Comparison of ENCODE assay signal across 10 mouse cellular contexts in the genomic region with DNA sequence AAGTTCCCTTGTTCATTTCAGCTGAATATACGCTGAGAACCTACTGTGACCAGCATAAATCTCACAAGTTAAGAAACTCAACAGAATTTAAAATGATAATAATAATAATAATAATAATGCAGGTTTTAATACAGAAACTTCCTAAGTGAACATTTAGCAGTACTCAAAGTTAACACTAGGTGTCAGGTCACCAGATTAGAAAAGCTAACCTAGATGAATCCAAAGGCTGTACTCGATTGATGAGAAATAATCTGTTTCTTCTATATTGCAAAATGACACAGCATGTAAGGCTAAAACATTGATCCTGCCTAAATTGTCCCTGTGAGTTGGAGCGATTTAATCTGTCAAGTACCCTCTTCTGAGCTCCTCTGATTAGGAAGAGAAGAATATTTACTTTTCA. TPM values are rescaled to one million over a fixed set of nuclear protein-coding genes. Genes with fewer than 3 reads are reported as not detected.
DNase-seq lines count a peak whose midpoint lies in the region; ATAC-seq and TF ChIP-seq lines count a peak whose summit lies in the region.
"Had no signal": no experiment of that assay in that cellular context is flagged by ENCODE, and none has a peak within 500 bp of the region (broad histone marks: within the 10 kb centered on the region; RNA-seq: fewer than 3 reads in every experiment).

No protein-coding gene starts in this region.

- no peaks in the 10 kb centered on the region for H3K9me3 ChIP-seq in liver, postnatal 0 days (ENCODE audit: low read length)
- H3K9me3 ChIP-seq in E14TG2a.4 (ENCODE audit: low read length), result no peaks in the 10 kb centered on the region

- TF ChIP-seq EP300 in liver, postnatal 0 days (IDR thresholded peaks at IDR 0.05; ENCODE audit: low read depth), result no peak

- H3K4me3 ChIP-seq in gastrocnemius, adult 2 months, result no peak overlapping the region
- no peak overlapping the region for H3K4me3 ChIP-seq in liver, postnatal 0 days (ENCODE audit: low read depth, low read length)
- no peak overlapping the region for H3K4me3 ChIP-seq in E14TG2a.4 (replicated peaks; ENCODE audit: low read length)

- TF ChIP-seq CTCF in gastrocnemius, adult 2 months (IDR thresholded peaks at IDR 0.05), result peak; percentile 74
- TF ChIP-seq CTCF in liver, postnatal 0 days (IDR thresholded peaks at IDR 0.05; ENCODE audit: low read depth), result peak; percentile 56
- TF ChIP-seq CTCF in E14TG2a.4 (conservative IDR thresholded peaks at IDR 0.05; ENCODE audit: low read length), result peak; percentile 21; the same call in 1 of the 2 replicates

- DNase-seq in gastrocnemius, adult 2 months, result no peak
- DNase-seq in gastrocnemius, postnatal 14 days, result no peak
- no peak for DNase-seq in liver, postnatal 0 days
- no peak for DNase-seq in liver
- DNase-seq in induced T-regulatory cell, adult 2 months (ENCODE audit: low read depth), result peak; percentile 7
- no peak for DNase-seq in adrenal gland, adult 2 months
- no peak for DNase-seq in adrenal gland, adult 18-20 months (ENCODE audit: low spot score in 2 of 2)
- DNase-seq: adrenal gland, postnatal 14 days; thymus, postnatal 36 days had no signal

- H3K4me2 ChIP-seq in liver, postnatal 0 days (ENCODE audit: low read depth, low read length), result no peak overlapping the region

- no peaks in the 10 kb centered on the region for H3K36me3 ChIP-seq in liver, postnatal 0 days (replicated peaks; ENCODE audit: insufficient read depth, low read length)
- no peaks in the 10 kb centered on the region for H3K36me3 ChIP-seq in E14TG2a.4 (ENCODE audit: insufficient read depth, low read length)

- intact Hi-C loops in gastrocnemius, adult 2 months (cut with DNase I), result loop anchor here (2.0 kb wide), 1 partner anchor 226 kb away; no protein-coding TSS in a partner anchor
- intact Hi-C loops in gastrocnemius, postnatal 14 days (cut with DNase I; ENCODE audit: low total_unique reads), result no loop called here

- H3K27me3 ChIP-seq in liver, postnatal 0 days (ENCODE audit: insufficient read depth, low read length), result 0 out of 2 replicates have a peak, but pooled peaks cover 3% of the 10 kb centered on the region
- H3K27me3 ChIP-seq in E14TG2a.4 (ENCODE audit: insufficient read depth, low read length), result no peaks in the 10 kb centered on the region

- no peak overlapping the region for H3K27ac ChIP-seq in gastrocnemius, adult 2 months
- H3K27ac ChIP-seq in liver, postnatal 0 days (ENCODE audit: low read depth), result no peak overlapping the region

- H3K4me1 ChIP-seq in liver, postnatal 0 days (ENCODE audit: insufficient read depth), result no peaks in the 10 kb centered on the region
- no peaks in the 10 kb centered on the region for H3K4me1 ChIP-seq in E14TG2a.4 (replicated peaks; ENCODE audit: low read depth, low read length)

- 25% methylated on average over 3 of the region's 3 CpGs for WGBS in liver, postnatal 0 days (ENCODE audit: insufficient replicate concordance)

- H3K9ac ChIP-seq in liver, postnatal 0 days (replicated peaks), result no peak overlapping the region

- ATAC-seq in liver, postnatal 0 days, result no peak

RNA-seq across cellular contexts. Expression of a gene that starts 56.6 kb away (rescaled TPM):
- 100 to 1,000 TPM in 1 of 2 experiments, 10 to 100 TPM in 1; 82.9 to 125 TPM for total RNA-seq in gastrocnemius, adult 2 months (2021)
- total RNA-seq in gastrocnemius, postnatal 14 days (2021), result 100 to 1,000 TPM; 282 to 302 TPM
- 6.9 and 7.3 TPM in 2 replicates for polyA plus RNA-seq in liver, postnatal 0 days (2015; fragmentation: Nextera tagmentation; extraction: Ambion mirVana)
- total RNA-seq in adrenal gland, adult 2 months (2021), result 100 to 1,000 TPM; 191 to 251 TPM
- 251 and 318 TPM in 2 replicates for polyA plus RNA-seq in adrenal gland, adult 2 months (2012; rRNA removed)
- 100 to 1,000 TPM; 113 to 427 TPM for total RNA-seq in adrenal gland, adult 18-20 months (2021)

Comparison
In these comparisons a context has a peak if more than half of its experiments do, and no peak if none do; other contexts are left out.
1. CTCF ChIP-seq: peak in every context shown above with its lines; median percentile 74 in gastrocnemius, adult 2 months; 56 in liver, postnatal 0 days; 21 in E14TG2a.4.